Mouse (Mus musculus) cerebellum, postnatal 4 days (tissue): ENCODE measurements around the gene Tenm2.

Experiments
- DNase-seq, 2 experiments: peaks; one replicate each; pipeline ENCODE4 v3.0.0; 2022; ENCODE audit warnings: low spot score in 2 of 2, mixed read lengths in 1 of 2

Gene Tenm2

DNA sequence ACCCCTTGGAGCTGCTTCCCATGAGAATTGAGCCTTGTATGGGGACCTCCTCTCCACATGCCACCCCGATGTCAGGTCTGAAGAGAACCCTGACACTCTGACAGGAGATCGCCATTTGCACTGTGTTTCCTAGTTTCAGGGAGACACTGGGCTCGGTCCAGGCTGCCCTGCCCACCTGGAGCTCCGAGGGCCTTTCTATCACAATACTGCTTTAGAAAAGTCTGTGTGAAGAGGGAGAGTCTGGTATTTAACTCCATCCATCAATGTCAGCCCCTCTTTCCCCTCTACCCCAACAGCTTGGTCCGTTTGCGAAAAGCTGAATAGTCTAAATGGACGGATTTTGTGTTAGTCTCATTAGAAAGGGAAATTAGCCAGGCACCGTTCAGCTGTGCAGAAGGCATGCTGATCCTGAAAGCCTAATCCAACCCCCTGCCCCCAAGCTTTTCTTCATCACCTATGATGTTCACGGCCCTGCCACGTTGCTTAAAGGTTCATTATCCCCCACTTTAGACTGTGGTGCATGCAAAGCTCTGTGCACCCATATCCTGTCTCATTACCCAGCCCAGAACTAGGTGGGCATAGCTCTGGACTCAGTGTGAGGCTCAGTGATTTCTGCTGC lies 538.6 kb downstream of the Tenm2 start:
- no peak for DNase-seq

DNA sequence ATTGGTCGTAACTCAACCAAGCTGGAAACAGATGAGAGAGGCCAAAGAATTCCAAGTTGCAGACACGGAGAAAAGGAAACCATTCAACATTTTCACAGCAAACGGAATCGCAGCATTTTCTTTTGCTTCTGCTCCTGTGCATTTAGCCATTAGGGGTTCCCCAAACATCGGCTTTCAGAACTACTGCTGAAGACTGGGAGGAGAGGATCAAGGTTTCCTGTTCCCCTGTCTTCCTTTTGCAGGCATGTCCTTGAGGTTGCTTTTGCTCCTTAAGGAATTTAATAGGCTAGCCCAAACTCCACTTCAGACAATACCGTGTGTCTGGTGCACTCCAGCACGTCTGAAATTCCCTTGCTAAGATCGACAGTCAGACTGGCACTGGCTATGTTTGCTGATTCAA lies 541.0 kb downstream of the Tenm2 start:
- no peak for DNase-seq

DNA sequence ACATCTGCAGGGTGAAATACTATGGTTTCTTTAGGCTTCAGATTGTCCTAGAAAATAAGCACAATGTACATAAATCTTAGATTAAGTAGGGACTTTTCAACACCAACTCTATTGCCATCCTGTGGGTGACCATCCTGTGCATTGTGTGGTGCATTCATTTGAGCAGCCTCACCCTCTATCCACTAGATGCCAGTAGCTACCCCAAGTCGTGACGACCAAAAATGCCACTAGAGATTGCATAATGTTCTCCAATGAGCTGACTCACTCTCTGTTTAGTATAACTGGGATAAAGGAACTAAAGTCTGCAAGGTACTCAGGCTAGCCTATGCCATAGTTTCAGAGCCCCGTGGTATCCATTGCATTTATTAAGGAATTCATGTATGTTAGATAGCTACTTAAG lies 543.1 kb downstream of the Tenm2 start:
- DNase-seq, result no peak

DNA sequence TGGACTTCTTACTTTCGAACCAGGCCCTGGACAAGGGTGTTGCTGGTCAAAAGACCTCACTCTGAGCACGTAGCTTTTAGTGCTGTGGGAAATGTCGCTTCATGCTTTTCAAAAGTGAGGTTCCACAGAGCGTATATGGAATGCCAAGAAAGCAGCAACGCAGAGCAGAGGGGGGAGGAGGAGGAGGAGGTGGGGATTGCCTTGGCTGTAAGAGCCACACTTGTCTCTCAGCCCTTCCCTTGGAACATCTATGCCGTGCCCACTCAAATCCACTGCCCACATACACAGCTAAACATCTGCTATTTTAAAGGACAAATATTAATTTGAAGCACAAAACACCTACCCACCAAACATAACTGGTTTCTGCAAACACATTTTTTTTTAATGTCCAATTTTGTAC lies 544.9 kb downstream of the Tenm2 start:
- no peak for DNase-seq

DNA sequence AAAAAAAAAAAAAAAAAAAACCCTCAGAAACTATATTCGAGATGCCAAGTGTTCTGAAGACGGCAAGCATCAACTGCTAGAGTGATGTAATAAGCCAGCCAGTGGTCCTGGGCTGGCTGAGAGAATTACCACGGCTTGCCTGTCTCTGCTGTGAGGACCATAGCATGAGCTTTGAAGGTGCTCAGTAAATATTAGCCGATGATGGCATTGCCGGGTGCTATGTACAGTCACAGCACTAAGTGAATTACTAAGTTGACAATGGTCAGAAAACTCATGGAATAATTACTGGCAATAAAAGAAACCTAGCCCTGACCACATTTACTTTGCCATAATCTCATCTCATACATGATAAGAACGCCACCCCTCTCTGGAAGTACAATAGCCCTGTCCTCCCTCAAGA lies 549.5 kb downstream of the Tenm2 start:
- no peak for DNase-seq

DNA sequence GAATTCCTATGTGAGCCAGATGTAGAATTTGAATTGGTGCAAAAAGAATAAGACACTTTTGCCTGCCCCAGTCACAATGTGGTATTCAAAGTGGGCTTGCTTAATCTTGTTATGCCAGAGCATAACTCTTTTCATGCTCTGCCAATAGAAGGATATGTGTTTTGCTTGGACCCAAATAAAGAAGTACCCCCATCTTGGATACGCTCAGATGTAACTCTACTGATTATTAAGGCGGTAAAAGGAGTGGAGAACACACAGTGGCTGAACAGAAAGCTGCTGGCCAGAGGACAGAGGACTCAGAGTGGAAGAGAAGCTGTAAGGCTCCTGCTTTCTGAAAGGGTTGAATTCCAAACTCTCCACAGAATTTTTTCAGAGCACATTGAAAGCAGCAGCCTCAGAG lies 556.4 kb downstream of the Tenm2 start:
- no peak for DNase-seq

DNA sequence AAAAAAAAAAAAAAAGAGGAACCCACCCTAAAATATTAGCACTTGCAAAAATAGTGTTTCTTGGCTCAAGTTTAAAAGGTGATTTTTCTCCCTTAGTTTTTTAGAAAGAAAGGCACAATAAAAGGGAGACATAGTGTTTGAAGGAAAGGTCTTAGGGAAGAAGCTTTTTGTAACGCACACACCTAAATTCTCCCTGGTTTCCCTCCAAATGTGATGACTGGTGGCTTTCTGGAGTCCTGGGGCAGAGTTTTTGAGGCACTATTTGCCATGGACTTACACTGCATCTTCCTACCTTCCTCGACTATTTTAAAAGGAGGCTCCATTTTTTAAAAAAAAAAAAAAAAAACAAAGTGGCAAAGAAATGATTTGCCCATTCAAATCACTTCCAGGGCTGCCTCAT lies 557.2 kb downstream of the Tenm2 start:
- DNase-seq, result no peak

DNA sequence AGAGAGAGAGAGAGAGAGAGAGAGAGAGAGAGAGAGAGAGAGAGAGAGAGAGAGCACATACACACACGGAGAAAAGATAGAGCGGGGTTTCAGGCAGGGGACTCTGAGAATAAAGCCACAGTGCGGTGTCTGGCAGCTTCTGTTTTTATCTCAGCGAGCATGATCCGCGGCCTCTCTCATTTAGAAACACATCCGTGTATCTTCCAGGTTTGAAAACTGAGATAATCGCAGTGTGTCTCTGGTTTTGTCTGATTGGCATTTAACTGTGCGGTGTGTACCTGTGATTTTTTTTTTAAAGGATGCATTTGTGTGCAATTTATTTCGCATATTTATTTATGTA lies 557.7 kb downstream of the Tenm2 start:
- peak in 1 of 2 experiments; percentile 32 for DNase-seq

DNA sequence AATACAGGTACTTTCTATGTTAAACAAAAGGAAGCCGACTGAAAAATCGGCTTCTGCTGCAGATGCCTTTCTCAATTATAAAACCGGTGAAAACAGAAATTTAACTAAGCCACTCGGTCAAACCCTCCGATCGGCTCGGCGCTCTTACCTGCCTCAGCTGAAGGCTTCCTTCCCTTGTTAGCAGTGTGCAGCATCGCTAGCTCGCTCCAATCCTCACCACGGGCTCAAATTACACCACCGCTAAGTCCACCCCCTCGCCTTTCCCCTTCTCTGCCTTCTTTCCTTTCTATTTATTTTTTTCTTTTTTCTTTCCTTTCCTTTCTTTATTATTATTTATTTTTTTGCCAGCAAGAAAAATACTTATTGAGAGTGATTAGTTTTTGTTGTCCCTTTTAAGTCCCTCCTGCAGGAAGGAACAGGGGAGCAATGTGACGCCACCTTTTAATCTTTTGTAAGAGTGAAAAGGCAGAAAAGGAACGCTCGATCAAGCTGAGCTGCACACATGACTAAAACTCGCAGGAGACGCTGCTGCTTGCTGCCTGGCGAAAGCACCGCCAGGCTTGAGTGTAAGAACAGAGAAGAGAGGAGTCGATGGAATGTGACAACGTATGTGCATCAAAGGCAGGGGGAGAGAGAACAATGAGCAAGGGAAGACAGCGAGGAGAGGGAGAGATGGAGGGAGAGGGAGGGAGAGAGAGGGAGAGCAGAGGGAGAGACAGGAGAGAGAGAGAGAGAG lies 558.3 kb downstream of the Tenm2 start:
- peak; percentile 24 to 58 for DNase-seq

DNA sequence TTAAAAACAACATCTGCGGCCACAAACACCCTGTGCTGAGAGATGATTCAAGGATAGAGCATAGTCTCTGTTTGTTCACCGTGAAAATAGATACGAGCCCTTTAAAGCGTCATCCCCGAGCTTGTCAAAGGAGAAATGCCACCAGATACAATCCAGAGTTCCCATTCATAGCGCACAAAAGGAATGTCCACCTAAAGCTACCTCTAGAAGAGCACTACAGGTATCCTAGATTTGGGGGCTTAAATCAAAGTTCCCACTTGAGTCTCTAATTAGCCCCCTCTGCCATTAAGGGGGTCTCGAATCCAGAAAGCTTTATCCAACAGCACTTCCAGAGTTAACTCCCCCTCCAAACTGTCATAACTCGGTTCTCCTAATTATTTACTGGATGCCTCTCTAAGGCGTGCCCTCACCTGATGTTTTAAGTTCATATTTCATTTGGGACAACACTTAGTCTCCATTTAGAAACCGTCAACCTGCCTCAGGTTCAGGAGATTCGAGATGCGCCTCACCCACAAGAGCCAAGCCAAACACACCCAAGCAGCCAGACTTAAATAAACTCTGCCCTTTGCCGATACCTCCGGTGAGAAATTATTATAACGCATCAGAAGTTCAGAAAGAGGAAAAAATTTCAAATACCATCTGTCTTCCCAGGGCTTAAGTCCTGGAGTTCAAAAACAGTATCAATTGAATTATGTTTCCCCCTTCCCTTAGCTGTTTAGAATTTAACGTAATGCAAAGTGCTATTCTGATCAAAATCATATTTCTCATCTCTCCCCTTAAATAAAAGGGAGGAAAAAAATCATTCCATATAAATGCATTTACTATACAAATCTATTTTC lies 559.1 kb downstream of the Tenm2 start:
- no peak for DNase-seq

DNA sequence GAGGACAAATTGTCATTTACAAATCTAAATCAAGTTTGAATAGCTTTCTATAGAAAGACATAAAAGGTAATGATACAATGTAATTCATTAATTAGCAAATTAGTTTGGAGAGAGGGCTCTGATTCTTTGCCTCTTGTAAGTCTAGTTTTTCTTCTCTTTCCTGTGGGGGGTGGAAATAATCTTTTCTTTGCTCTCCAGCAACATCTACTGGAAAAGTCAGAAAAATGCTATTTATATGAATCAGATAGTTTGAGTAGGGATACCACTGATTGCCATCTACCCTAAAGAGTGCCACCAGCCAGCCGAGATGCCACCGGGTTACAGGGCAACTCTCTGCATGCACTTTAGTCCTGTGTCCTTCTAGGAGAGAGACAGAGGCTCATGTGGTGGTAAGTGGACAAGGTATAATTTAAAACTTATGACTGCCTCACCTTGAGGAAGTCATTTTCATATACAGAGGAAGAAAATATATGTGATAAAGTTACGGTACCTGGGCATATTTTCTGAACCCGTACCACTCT lies 560.8 kb downstream of the Tenm2 start:
- no peak for DNase-seq

DNA sequence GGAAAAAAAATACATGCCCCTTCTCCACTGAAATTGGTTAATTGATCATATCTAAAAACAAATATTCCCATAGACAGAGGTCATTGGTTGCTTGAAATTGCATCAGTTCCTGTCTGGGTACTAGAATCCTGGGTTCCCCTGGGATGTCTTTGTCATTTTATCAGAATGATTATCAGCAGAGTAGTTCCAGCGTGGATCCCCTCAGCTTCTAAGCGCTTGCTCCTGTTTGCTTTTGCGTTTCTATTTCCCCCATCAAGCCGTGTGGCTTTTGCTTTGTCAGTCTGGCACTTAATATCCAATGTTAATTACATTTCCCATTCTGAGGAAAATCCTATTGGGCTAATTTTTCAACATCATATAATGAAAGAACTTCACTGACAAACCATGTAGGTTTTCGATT lies 561.6 kb downstream of the Tenm2 start:
- DNase-seq, result no peak

DNA sequence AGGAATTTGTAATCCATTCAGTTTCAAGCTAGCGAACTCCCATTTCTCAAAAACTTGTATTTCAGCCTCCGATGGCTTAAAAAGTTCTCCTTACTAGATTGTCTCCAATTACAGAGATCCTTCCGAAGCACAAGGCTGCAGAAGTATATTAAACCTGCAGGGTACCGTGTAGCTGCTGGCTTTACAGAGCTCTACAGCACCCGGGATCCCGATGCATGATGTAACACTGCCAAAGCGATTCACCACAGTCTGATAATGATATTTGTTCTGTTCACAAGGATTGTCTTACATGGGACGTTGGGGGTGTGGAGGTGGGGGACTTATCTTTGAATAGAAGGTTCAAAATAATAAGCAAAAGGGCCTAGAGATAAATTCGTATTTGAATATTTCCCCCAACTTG lies 564.6 kb downstream of the Tenm2 start:
- no peak for DNase-seq

DNA sequence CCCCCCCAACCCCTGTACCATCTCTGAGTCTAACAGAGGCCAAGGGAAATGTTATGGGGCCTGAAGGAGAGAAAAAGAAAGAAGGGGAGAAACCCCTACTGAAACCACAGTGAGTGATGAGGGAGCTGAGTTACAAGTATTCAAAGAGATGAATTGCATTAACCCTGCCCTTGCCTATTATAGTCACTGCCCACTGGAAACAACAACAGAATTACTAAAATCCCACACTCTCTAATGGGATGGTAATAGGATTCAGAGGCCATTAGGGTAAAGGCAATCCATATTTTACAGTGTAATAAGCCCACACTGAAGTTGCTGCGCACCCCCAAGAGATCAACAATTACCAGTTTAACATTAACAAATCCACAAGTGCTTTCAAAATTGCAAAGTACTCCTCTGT lies 571.7 kb downstream of the Tenm2 start:
- DNase-seq, result no peak

DNA sequence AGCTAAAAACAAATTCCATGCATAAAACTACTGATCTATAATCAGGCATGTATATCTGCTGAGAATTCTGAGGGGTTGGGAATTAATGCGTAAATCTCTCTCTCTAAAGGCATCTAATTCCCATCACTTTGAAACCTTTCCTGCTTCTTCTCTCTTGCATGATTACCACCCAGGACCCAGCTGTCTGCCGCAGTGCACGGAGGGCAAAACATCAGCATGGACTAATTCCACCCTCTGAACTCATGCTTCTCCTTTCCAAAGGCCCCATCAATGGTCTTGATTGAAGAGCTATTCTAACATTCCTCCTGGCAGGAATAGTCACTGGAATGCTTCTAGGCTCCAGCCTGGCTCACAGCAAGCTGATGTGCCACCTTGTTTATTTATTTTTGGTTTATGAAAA lies 572.2 kb downstream of the Tenm2 start:
- DNase-seq, result no peak

DNA sequence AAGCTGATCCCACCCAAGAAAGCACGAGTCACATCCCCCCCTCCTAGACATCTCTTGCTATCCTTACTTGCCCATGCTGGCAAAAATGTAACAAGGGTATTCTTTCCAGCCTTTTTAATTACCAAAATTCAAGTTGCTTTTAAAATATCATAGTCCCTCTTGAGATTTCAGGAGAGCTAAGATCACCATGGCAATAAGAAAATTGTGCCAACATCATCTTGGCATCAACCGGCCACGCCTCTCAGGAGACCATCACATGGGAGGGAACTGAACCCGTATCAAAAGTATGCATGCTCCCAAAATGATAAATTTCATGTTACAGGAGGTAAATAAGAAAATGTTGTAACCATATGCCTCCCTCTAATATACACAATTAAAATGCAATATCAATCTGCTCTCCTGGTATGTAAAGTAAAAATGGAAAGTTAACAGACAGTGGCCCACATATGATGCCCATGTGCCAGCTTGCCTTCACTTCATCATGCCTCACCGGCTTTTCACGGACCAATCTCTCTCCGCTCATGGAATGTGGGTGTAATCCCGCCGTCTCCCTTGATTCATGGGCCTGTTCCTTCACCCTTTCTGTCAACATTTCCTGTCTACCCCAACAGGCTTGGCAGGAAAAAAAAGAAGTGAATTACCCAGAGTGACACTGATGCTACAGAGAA lies 582.0 kb downstream of the Tenm2 start:
- DNase-seq, result no peak

DNA sequence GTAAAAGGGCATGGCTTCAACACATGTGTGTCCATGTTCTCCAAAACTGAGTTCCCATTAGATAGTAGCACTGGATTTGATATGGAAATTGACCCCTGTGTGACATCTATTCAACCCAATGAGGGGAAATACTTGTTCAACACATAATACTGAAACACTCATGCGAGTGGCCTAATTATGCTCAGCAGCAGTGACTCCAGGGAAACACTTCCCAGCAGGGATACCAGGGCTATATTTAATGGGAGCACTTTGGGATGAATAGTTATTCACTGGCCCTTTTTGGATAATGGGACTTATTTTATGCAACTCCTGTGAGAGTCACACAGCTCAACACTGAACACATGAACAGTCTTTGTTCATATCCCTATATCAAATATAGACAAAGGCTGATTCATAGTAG lies 588.6 kb downstream of the Tenm2 start:
- DNase-seq, result no peak

DNA sequence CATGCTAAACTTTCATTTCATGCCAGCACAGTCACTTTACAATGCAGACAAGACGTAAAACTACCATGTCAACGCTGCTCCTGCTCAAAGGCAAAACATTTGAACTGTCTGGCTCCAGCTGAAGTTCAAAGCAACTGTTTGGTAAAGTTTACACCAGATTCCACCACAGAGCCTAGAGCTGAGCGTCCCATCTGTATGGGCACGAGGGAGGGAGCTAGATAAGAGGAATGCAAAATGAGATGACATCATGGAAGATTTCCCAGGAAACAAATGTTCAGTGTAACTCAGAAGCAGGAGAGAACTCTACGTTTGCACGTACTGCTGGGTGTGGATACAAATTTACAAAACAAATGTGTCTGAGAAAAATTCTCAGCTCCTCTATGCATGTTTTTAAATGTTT lies 600.7 kb downstream of the Tenm2 start:
- no peak for DNase-seq

DNA sequence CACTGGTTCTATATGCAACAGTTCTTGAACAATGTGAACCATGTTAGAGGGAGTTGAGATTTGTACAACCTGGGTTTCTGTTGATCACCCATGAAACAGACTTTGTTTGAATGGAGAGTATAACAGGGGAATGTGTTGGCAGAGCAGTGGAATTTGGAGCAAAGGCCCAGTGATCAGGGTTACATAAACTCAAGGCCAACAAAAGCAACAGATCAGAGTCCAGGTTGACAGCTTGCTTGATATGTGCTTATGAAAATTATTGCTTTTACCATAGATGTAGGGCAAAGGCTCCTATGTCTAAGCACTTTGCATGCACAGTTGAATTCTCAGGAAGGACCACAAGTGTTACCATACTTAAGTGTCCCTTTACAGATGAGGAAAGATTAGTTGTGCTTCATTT lies 603.6 kb downstream of the Tenm2 start:
- DNase-seq, result no peak

DNA sequence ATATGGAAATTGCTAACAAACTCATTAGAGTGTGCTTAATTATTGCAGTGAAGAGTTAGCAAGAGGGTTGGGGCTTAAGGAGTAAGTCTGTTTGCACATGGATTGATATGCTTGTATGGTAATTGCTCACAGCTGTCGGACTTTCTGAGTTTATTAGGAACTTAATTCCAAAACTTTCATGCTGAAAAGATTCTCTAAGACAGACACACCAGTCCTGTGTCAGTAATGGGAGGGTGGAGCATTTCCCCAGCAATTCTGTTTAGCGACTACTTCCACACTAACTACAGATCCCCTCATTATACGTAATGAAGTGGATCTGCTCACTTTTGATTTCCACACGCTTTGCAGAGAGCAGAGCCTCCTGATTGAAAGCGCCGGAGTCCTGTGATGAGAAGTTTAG lies 622.0 kb downstream of the Tenm2 start:
- no peak for DNase-seq

DNA sequence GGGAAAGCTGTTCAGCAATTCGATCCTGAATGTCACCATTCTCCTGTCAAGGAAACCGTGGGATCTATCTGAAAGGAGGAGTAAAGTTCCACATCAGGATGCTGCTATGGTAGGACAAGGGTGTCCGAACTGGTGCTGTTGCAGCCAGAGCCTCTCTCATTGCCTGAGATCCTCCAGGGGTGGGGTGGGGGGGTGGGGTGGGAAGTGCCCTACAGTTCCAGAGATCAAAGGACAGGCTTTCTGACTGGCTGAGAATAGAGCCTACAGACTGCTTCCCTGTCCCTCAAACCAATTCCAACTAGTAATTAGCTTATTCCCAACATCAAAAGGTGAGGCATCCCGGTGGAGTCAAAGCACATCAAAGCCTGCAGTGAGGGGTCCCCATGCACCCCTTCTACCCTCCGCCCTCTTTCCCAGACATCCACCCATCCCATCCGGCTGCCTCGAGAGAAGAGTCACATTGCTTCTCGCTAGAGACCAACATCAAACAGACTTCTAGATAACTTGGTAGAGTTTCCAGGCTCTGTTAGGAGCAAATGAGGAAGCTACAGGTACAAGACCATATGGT lies 630.9 kb downstream of the Tenm2 start:
- no peak for DNase-seq

DNA sequence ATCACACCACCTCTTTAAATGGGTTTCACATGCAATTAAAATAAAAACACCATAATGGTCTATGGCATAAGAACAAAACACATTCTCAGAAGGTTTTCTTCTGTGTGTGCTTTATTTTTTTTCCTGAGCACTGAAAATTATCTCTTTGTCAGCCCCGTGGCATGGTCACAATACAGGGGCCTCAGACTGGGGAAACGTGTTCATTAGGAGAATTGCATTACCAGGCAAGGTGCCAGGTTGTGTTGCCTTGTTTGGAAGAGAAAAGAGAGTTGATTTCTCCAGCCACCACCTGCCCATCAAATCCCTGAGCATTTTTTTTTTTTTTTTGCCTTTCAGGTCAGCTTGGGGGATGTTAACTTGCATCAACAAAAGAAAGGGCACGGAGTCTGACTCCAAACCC lies 631.5 kb downstream of the Tenm2 start:
- peak in 1 of 2 experiments; percentile 19 for DNase-seq
